Mouse (Mus musculus) natural killer cell, adult 2 months (primary cell): Measurements from ENCODE around the gene Rexo5.

Experiments
- DNase-seq, 2 experiments: peaks; one replicate each; pipeline ENCODE4 v3.0.0; 2022; ENCODE audit warnings: low spot score in 2 of 2

The Rexo5 gene

GRCm38 (mm10) chr7:119793586-119794250 lies at the start of gene Rexo5, which contains the start of gene Eri2:
Gene Rexo5, plus strand, starts transcription at chr7:119794006.
Gene Eri2, minus strand, starts transcription at chr7:119794058.
- peak; percentile 84 to 85 for DNase-seq

DNA sequence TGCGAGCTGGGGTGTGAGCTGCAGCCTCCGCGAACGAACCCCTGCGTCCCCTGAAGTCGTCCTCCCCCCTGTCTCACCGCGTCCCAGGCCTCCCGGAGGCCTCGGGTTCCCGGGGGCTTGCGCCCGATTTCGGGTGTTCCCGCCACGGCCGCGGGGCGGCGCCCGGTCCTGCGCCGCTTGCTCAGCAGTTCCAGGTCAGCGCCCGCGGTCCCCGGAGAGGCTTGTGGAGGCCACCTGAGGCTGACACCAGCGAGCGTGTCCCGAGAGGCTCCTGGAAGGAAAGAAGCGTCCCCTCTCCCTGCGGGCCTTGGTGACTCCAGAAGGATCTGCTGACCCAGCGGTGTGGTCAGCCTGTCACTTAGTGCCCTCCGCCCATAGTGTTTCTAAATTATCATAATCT lies 49.5 kb upstream of the Rexo5 start:
- DNase-seq: no peak

GRCm38 (mm10) chr7:119745869-119746268 lies 47.9 kb upstream of the Rexo5 start:
- DNase-seq: no peak

DNA sequence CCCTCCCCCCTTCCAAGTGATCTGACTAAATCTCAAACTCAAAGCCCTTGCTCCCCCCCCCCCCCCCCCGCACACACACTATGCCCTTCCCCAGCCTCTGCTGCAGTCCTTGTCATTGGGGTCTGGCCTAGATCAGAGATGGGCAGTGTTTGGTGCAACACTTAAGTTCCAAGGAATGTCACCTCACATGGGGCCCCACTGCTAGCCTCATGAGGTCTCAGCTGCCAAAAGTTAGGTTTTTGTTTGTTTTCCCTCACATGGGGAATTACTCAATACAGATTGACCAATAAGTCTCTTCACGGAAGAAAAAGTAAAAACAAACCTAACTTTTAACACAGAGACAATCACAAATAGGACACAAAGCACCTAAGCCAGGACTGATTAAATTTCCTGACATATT lies 45.0 kb upstream of the Rexo5 start:
- no peak for DNase-seq

DNA sequence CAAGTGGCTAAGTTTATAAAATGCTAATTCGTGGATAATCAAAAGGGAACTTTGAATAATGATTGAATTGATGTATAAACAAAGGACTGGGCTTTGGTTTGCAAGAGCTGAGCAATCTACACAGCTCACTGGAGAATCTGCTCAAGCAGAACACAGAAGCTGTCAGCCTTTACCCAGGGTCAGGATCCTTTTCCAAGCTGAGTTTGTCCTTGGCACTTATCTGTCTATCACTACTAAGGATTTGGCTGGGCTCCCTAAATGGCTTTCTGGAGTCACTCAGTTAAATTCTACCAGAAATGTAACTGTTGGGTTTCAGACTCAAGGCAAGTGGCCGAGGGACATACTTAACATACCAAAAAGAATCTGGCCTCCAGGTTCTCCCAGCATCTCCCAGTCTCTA lies 43.9 kb upstream of the Rexo5 start:
- no peak for DNase-seq

GRCm38 (mm10) chr7:119753696-119754095 lies 40.1 kb upstream of the Rexo5 start:
- no peak for DNase-seq

GRCm38 (mm10) chr7:119760527-119760951 lies 33.3 kb upstream of the Rexo5 start, which contains the start of gene Acsm3:
Gene Acsm3, plus strand, starts transcription at chr7:119760923.
- DNase-seq: no peak

DNA sequence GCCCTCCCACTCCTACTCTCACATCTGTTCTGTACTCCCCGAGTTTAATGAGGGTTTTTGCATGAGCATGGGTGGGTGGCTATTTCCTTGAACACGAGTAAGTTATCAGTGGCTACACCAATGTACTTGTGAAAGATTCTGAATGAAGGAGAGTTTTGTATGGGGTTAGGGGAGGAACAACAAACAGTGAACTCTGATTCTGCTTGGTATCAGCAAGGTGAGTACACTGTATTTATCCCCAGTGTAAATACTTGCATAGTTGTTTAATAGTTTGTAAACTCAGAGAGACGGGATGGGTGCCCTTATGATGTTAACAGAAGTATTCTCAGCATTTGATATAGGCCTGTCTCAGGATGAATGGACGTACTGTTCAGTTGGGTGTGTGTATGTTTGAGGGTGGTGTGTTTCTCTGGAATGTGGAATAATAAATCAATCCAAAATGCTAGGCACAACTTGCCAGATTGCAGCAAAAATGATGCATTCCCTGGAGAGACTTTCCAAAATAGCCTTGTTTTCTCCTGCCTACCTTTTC lies 31.6 kb upstream of the Rexo5 start:
- no peak for DNase-seq

GRCm38 (mm10) chr7:119764377-119764776 lies 29.4 kb upstream of the Rexo5 start:
- DNase-seq: no peak

GRCm38 (mm10) chr7:119766996-119767395 lies 26.8 kb upstream of the Rexo5 start:
- DNase-seq: no peak

DNA sequence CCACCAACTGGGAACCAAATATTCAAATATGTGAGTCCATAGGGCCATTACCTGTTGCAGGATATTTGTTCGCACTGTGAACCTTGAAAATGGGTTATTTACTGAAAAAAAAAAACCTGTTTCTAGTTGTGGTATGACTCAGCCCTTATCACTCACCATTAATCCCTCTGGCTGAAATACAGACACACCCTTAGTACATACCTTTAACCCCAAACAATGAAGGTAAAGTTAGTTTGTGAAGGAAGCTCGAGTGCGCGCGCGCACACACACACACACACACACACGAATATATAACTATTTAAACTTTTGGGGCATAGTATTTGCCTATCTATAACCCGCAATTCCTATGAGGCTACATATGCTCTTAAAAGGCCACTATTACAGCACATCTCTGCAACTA lies 23.9 kb upstream of the Rexo5 start:
- DNase-seq: no peak

DNA sequence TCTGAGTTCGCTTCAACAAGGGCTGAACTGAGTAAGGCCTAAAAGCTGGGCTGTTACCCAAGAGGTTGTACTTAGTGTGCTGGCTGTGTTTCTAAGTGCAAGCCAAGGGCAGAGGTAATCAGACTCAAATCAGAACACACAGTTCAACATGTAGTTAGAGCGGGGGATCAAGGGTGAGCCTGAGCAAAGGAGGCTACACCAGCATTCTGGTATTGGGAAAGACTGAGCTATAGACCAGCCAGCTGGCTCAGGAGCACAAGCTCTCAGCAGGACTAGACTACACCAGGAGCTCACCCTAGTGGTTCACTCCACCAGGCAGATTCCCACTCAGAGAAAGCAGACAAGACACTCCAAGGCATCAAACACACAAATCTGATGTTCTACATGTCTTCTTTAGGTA lies 10.4 kb upstream of the Rexo5 start:
- DNase-seq: no peak

DNA sequence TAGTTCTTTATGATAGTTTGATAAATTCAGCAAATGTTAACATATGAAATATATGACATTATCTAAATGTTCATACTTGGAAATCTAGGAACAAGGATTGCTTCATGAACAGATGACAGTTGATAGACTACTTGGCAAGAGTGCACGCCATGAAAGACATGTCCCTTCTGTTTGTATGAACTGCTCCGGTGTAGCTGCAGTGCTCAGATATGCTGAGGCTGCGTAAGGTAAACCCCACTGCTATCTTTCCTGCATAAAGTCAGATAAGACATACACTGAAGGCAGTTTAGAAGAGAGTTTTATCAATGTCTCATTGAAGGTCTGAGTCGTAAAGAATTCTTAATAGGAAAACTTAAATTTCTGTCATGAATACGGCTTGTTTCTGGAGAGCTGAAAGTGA lies 8.9 kb upstream of the Rexo5 start:
- DNase-seq: no peak

GRCm38 (mm10) chr7:119789024-119789423 lies 4.8 kb upstream of the Rexo5 start:
- no peak for DNase-seq

GRCm38 (mm10) chr7:119794251-119794638 lies 439 bp downstream of the Rexo5 start:
- DNase-seq: no peak

DNA sequence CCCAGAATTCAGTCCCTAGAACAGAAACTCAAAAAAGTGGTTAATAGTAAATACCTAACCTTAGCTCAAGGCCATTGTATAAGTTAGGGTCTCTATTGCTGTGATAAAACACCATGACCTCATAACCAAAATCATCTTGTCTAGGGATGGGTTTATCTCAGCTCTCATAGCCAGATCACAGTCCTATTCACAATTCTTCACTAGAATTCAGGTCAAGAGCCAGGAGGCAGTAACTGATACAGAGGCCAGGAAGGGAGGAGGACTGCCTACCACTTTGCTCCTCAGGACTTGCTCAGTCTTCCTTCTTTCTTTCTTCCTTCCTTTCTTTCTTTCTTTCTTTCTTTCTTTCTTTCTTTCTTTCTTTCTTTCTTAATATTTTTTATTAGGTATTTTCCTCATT lies 1.5 kb downstream of the Rexo5 start:
- DNase-seq: no peak

- DNase-seq: peak in 1 of 2 experiments; percentile 11
These were observed 6.7 kb downstream of the Rexo5 start for GRCm38 (mm10) chr7:119800488-119800887.

- no peak for DNase-seq
These were observed 7.2 kb downstream of the Rexo5 start for GRCm38 (mm10) chr7:119800991-119801390.

DNA sequence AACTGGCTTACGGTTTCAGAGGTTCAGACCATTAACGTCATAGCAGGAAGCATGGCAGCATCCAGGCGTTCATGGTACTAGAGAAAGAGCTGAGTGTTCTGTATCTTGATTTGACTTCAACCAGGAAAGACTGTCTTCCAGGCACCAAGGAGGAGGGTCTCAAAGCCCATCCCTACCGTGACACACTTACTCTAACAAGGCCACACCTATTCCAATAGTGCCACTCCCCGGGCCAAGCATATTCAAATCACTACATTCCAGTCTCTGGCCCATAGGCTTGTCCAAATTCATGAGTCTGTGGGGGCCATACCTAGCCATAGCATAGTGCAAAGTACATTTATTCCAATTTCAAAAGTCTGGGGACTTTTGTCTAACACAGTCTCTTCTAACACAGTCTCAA lies 13.6 kb downstream of the Rexo5 start:
- DNase-seq: no peak

DNA sequence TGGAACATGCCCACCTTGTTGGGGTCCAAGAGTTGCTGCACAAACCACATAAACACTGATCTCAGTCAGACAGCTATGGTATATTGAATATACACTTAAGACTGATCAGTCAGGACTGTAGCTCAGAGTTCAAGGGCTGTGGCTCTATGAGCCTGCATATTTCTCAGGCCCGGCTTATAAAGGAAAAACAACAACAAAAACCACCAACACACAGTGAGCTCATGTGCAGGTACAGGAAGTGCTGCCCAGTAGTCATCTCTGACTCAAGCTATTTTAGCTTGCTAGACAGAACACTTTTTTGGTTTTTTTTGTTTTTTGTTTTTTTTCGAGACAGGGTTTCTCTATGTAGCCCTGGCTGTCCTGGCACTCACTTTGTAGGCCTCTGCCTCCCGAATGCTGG lies 14.9 kb downstream of the Rexo5 start:
- DNase-seq: no peak

DNA sequence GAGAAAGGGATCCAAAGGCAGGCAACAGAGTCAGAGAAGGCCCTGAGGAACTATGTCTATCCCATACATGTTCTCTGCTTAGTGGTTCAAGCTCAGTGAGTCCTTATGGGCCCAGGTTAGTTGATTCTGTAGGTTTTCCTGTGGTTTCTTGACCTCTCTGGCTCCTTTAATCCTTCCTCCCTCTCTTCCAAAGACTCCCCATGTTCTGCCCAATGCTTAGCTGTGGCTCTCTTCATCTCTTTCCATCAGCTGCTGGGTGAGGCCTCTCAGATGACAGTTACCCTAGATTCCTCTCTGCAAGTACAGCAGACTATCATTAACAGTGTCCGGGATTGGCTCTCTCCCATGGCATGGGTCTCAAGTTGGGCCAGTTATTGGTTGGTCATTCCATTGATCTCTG lies 41.6 kb downstream of the Rexo5 start:
- no peak for DNase-seq

DNA sequence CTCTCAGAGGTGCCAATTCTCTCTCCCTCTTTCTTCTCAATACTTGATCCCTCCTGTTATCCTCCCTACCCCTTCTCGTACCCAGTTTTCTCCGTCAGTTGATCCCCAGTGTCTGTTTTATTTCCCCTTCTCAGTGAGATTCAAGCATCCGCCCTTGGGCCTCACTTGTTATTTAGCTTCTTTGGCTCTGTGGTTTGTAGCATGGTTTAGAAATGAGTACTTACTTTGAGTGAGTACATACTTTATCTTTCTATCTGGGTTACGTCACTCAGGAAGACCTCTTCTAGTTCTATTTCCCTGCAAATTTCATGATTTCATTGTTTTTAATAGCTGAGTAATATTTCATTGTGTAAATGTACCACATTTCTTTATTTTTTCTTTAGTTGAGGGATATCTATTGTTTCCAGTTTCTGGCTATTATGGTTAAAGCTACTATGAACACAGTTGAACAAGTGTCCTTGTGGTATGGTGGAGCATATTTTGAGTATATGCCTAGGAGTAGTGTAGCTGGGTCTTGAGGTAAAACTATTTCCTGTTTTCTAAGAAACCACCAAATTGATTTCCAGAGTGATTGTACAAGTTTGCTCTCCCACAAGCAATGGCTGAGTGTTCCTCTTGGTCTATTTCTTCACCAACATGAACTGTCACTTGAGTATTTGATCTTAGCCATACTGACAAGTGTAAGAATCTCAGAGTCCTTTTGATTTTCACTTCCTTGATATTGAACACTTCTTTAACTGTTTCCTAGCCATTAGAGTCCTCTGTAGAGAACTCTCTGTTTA lies 42.4 kb downstream of the Rexo5 start:
- peak; percentile 34 to 46 for DNase-seq
